In the genomic region with DNA sequence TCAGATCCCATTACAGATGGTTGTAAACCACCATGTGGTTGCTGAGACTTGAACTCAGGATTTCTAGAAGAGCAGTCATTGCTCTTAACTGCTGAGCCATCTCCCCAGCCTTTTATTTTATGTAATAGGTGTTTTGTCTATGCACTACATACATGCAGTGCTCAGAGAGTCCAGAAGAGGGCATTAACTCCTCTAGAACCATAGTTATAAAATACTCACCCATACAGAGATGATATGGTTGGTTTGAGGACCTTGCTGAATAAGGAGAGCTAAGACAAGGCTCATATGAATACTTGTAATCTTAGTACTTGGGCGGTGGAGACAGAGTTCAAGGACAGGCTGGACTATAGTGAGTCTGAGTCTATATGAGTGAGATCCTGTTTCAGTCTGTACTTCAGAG, we compare ENCODE assay signal across 9 mouse cellular contexts. TPM values are rescaled to one million over a fixed set of nuclear protein-coding genes. Genes with fewer than 3 reads are reported as not detected.
DNase-seq lines count a peak whose midpoint lies in the region; ATAC-seq and TF ChIP-seq lines count a peak whose summit lies in the region.
"Had no signal": no experiment of that assay in that cellular context is flagged by ENCODE, and none has a peak within 500 bp of the region (broad histone marks: within the 10 kb centered on the region; RNA-seq: fewer than 3 reads in every experiment).

No protein-coding gene starts in this region.

- no peaks in the 10 kb centered on the region for H3K4me1 ChIP-seq in embryonic facial prominence, embryonic 11.5 days (ENCODE audit: control insufficient read depth, insufficient read depth, low read length)
- H3K4me1 ChIP-seq in embryonic facial prominence, embryonic 10.5 days: no peaks in the 10 kb centered on the region
- H3K4me1 ChIP-seq in spleen, adult 2 months (ENCODE audit: control insufficient read depth, insufficient read depth, insufficient read length): no peaks in the 10 kb centered on the region
- H3K4me1 ChIP-seq: heart, embryonic 15.5 days had no signal

- H3K4me3 ChIP-seq in embryonic facial prominence, embryonic 11.5 days (ENCODE audit: low read depth, low read length): no peak overlapping the region
- no peak overlapping the region for H3K4me3 ChIP-seq in embryonic facial prominence, embryonic 10.5 days
- H3K4me3 ChIP-seq in spleen, adult 2 months (ENCODE audit: extremely low read depth, insufficient read depth, insufficient read length): no peak overlapping the region
- H3K4me3 ChIP-seq: heart, embryonic 15.5 days had no signal

- no peak for TF ChIP-seq POLR2A in spleen, adult 2 months (IDR thresholded peaks at IDR 0.05; ENCODE audit: low read depth, low read length)

- H3K9ac ChIP-seq in embryonic facial prominence, embryonic 11.5 days (replicated peaks; ENCODE audit: low read length): no peak overlapping the region
- H3K9ac ChIP-seq: heart, embryonic 15.5 days had no signal

- 93% methylated on average over 1 of the region's 1 CpGs for WGBS in embryonic facial prominence, embryonic 11.5 days
- 96% methylated on average over 1 of the region's 1 CpGs for WGBS in embryonic facial prominence, embryonic 10.5 days
- 90% methylated on average over 1 of the region's 1 CpGs for WGBS in spleen, adult 2 months

- peak; percentile 58 for DNase-seq in embryonic facial prominence, embryonic 11.5 days (ENCODE audit: low spot score)
- no peak for DNase-seq in embryonic facial prominence, embryonic 10.5 days (ENCODE audit: low spot score)
- DNase-seq in spleen, adult 2 months (ENCODE audit: low read depth in 1 of 2, low spot score in 2 of 2): peak; percentile 31 to 57
- no peak for DNase-seq in spleen, adult 12 weeks (ENCODE audit: low spot score)
- peak; percentile 35 to 76 for DNase-seq in cerebellum, postnatal 25 days
- DNase-seq in lung, postnatal 25 days (ENCODE audit: low spot score): peak; percentile 75
- peak; percentile 35 for DNase-seq in telencephalon, adult 2 months (ENCODE audit: low read depth, low spot score)

- no peaks in the 10 kb centered on the region for H3K9me3 ChIP-seq in embryonic facial prominence, embryonic 11.5 days (replicated peaks; ENCODE audit: control insufficient read depth, low read length)
- H3K9me3 ChIP-seq in embryonic facial prominence, embryonic 10.5 days: no peaks in the 10 kb centered on the region
- H3K9me3 ChIP-seq: heart, embryonic 15.5 days had no signal

- H3K36me3 ChIP-seq in embryonic facial prominence, embryonic 11.5 days (replicated peaks; ENCODE audit: control insufficient read depth, insufficient read depth, low read depth, low read length): peaks cover 5% of the 10 kb centered on the region
- peaks cover 85% of the 10 kb centered on the region for H3K36me3 ChIP-seq in embryonic facial prominence, embryonic 10.5 days (replicated peaks)
- H3K36me3 ChIP-seq in spleen, adult 2 months (ENCODE audit: control insufficient read depth, insufficient read depth, low read length): peaks cover 4% of the 10 kb centered on the region; the same call in 1 of the 2 replicates

- TF ChIP-seq CTCF in spleen, adult 2 months (IDR thresholded peaks at IDR 0.05; ENCODE audit: extremely low read depth, insufficient read depth, insufficient read length, insufficient replicate concordance): no peak

- H3K27ac ChIP-seq in embryonic facial prominence, embryonic 11.5 days (replicated peaks; ENCODE audit: low read depth, low read length): no peak overlapping the region
- no peak overlapping the region for H3K27ac ChIP-seq in embryonic facial prominence, embryonic 10.5 days (replicated peaks)
- H3K27ac ChIP-seq in spleen, adult 2 months (ENCODE audit: insufficient read depth, low read length): no peak overlapping the region
- H3K27ac ChIP-seq: heart, embryonic 15.5 days had no signal

- H3K4me2 ChIP-seq in embryonic facial prominence, embryonic 11.5 days (ENCODE audit: low read depth, low read length): no peak overlapping the region
- H3K4me2 ChIP-seq: heart, embryonic 15.5 days had no signal

- no peak for ATAC-seq in embryonic facial prominence, embryonic 11.5 days (replicated peaks; ENCODE audit: insufficient number of reproducible peaks, low FRiP score, low TSS enrichment, low read depth)
- ATAC-seq in inflammation-experienced regulatory T-cells, adult 6 months: peak; percentile 77

- H3K27me3 ChIP-seq in embryonic facial prominence, embryonic 11.5 days (ENCODE audit: control insufficient read depth, insufficient read depth, low read length): no peaks in the 10 kb centered on the region
- no peaks in the 10 kb centered on the region for H3K27me3 ChIP-seq in embryonic facial prominence, embryonic 10.5 days (replicated peaks; ENCODE audit: low read depth, poor library complexity, severe bottlenecking)
- H3K27me3 ChIP-seq in spleen, adult 2 months (ENCODE audit: control insufficient read depth, insufficient read depth, low read length): no peaks in the 10 kb centered on the region
- H3K27me3 ChIP-seq: heart, embryonic 15.5 days had no signal

RNA-seq across cellular contexts. Expression of a gene that starts 15.6 kb away (rescaled TPM):
- 58.3 and 59.3 TPM in 2 replicates for polyA plus RNA-seq in embryonic facial prominence, embryonic 11.5 days (2014; fragmentation: Nextera tagmentation; extraction: Ambion mirVana)
- polyA plus RNA-seq in embryonic facial prominence, embryonic 10.5 days (2016; fragmentation: Nextera tagmentation; extraction: Ambion mirVana): 62.7 and 62.9 TPM in 2 replicates
- 83.3 and 98.2 TPM in 2 replicates for polyA plus RNA-seq in spleen, adult 2 months (2012; rRNA removed)
- 10 to 100 TPM; 28.8 to 50.7 (median 38.9) TPM for polyA plus RNA-seq in inflammation-experienced regulatory T-cells, adult 6 months (2017; shearing (Covaris generic))

Comparison
In these comparisons a context has a peak if more than half of its experiments do, and no peak if none do; other contexts are left out.
1. DNase-seq: peak in embryonic facial prominence, embryonic 11.5 days (single experiment), spleen, adult 2 months (2 of 2), cerebellum, postnatal 25 days (2 of 2), lung, postnatal 25 days (single experiment) and telencephalon, adult 2 months (single experiment); none in embryonic facial prominence, embryonic 10.5 days (single experiment) and spleen, adult 12 weeks (single experiment).